Mouse (Mus musculus) left cerebral cortex, postnatal 25 days (tissue): ENCODE data around the gene Igflr1. TPM values are rescaled to one million over a fixed set of nuclear protein-coding genes. Genes with fewer than 3 reads are reported as not detected.

Experiments used
- DNase-seq, 2 experiments: peaks; one replicate each; pipeline ENCODE4 v3.0.0; 2022; ENCODE audit warnings: low spot score in 2 of 2, mixed read lengths in 1 of 2
- intact Hi-C: fragments of 180-260 bp; cut with DNase I; formaldehyde crosslinking; loops from one replicate; pipeline ENCODE4 v1.15.1; 2025
- total RNA-seq, 2 experiments: library from RNA; stranded (reverse); gene quantifications; 2 replicates each; pipeline ENCODE4 v1.2.3; 2021

Igflr1 gene
- 1 to 10 TPM; 2.8 to 3.5 TPM for total RNA-seq

- intact Hi-C loops: no loop called here
- DNase-seq: no peak
Observed at GRCm38 (mm10) chr7:30564970-30565571, at the start of gene Igflr1. Gene Igflr1 (plus strand): TSS chr7:30565427.

GRCm38 (mm10) chr7:30518325-30518724 is 46.9 kb upstream of the Igflr1 start:
- no peak for DNase-seq
- intact Hi-C loops: no loop called here

GRCm38 (mm10) chr7:30520396-30520795 is 44.8 kb upstream of the Igflr1 start:
- intact Hi-C loops: no loop called here
- no peak for DNase-seq

GRCm38 (mm10) chr7:30520856-30521255 is 44.4 kb upstream of the Igflr1 start:
- no peak for DNase-seq
- intact Hi-C loops: no loop called here

GRCm38 (mm10) chr7:30522871-30523270 is 42.4 kb upstream of the Igflr1 start:
- intact Hi-C loops: no loop called here
- no peak for DNase-seq

- intact Hi-C loops: no loop called here
- no peak for DNase-seq
Observed at GRCm38 (mm10) chr7:30524487-30524886, 40.7 kb upstream of the Igflr1 start.

GRCm38 (mm10) chr7:30525954-30526353 is 39.3 kb upstream of the Igflr1 start:
- DNase-seq: no peak
- intact Hi-C loops: no loop called here

GRCm38 (mm10) chr7:30526399-30526798 is 38.8 kb upstream of the Igflr1 start:
- DNase-seq: no peak

GRCm38 (mm10) chr7:30526981-30527380 is 38.2 kb upstream of the Igflr1 start:
- intact Hi-C loops: no loop called here

More at GRCm38 (mm10) chr7:30526399-30526798, 38.8 kb upstream of the Igflr1 start:
- intact Hi-C loops: no loop called here

GRCm38 (mm10) chr7:30531291-30531815 is 33.9 kb upstream of the Igflr1 start:
- intact Hi-C loops: no loop called here
- DNase-seq: peak; percentile 73 to 93

More at GRCm38 (mm10) chr7:30526981-30527380, 38.2 kb upstream of the Igflr1 start:
- no peak for DNase-seq

- DNase-seq: peak in 1 of 2 experiments; percentile 42
- intact Hi-C loops: no loop called here
Observed at GRCm38 (mm10) chr7:30532931-30533330, 32.3 kb upstream of the Igflr1 start.

- peak; percentile 54 to 70 for DNase-seq
- intact Hi-C loops: no loop called here
Observed at GRCm38 (mm10) chr7:30533941-30534632, 31.1 kb upstream of the Igflr1 start.

- peak; percentile 98 for DNase-seq
- intact Hi-C loops: no loop called here
Observed at GRCm38 (mm10) chr7:30534633-30535577, 30.3 kb upstream of the Igflr1 start, which contains the start of gene Arhgap33. Gene Arhgap33 (minus strand): TSS chr7:30535060.

GRCm38 (mm10) chr7:30540572-30540971 is 24.7 kb upstream of the Igflr1 start:
- intact Hi-C loops: no loop called here
- DNase-seq: no peak

- intact Hi-C loops: no loop called here
- DNase-seq: no peak
Observed at GRCm38 (mm10) chr7:30544327-30544726, 20.9 kb upstream of the Igflr1 start.

- no peak for DNase-seq
- intact Hi-C loops: loop anchor here (5.0 kb wide), 1 partner anchor 58 kb away; the partner anchor contains the start of gene Prodh2
Observed at GRCm38 (mm10) chr7:30549880-30550279, 15.3 kb upstream of the Igflr1 start.

GRCm38 (mm10) chr7:30550603-30551002 is 14.6 kb upstream of the Igflr1 start:
- DNase-seq: no peak
- intact Hi-C loops: loop anchor here (5.0 kb wide), 1 partner anchor 58 kb away; the partner anchor contains the start of gene Prodh2

GRCm38 (mm10) chr7:30551445-30552101 is 13.7 kb upstream of the Igflr1 start:
- intact Hi-C loops: loop anchor here (5.0 kb wide), 1 partner anchor 59 kb away; the partner anchor contains the start of gene Prodh2
- no peak for DNase-seq
